Mouse (Mus musculus) intestine, postnatal 0 days (tissue): ENCODE data around the gene Cacna2d1. TPM values are rescaled to one million over a fixed set of nuclear protein-coding genes. Genes with fewer than 3 reads are reported as not detected.

Experiments used
- ATAC-seq: fragments of 200-750 bp; cut with Nextera tagmentation; 2 replicates; pipeline ENCODE4 v1.8.0; 2017; ENCODE audit warnings: mild to moderate bottlenecking, moderate TSS enrichment, moderate library complexity
- H3K27ac ChIP-seq: fragments of 300-500 bp; sonication (generic); 2 replicates; pipeline ENCODE4 v1.5.1; 2014; ENCODE audit warnings: mild to moderate bottlenecking, low read depth, low read length, moderate library complexity
- H3K27me3 ChIP-seq: fragments of 300-500 bp; sonication (generic); replicated peaks from 2 replicates; pipeline ENCODE4 v1.6.1; 2014; ENCODE audit warnings: low read length, mixed read lengths; ENCODE audit not compliant: control insufficient read depth, insufficient read depth
- H3K36me3 ChIP-seq: fragments of 300-500 bp; sonication (generic); 2 replicates; pipeline ENCODE4 v1.6.1; 2014; ENCODE audit warnings: mild to moderate bottlenecking, moderate library complexity; ENCODE audit not compliant: control insufficient read depth, insufficient read depth
- H3K4me1 ChIP-seq: fragments of 300-500 bp; sonication (generic); replicated peaks from 2 replicates; pipeline ENCODE4 v1.6.1; 2014; ENCODE audit warnings: antibody characterized with exemption, low read length, mixed read lengths; ENCODE audit not compliant: control insufficient read depth, insufficient read depth
- H3K4me2 ChIP-seq: fragments of 300-500 bp; sonication (generic); replicated peaks from 2 replicates; pipeline ENCODE4 v1.6.1; 2014; ENCODE audit warnings: low read depth, mild to moderate bottlenecking, moderate library complexity
- H3K4me3 ChIP-seq: fragments of 300-500 bp; sonication (generic); 2 replicates; pipeline ENCODE4 v1.5.1; 2014; ENCODE audit warnings: low read depth, low read length
- H3K9ac ChIP-seq: fragments of 300-500 bp; sonication (generic); 2 replicates; pipeline ENCODE4 v1.6.1; 2014; ENCODE audit warnings: mild to moderate bottlenecking, low read depth, low read length
- H3K9me3 ChIP-seq: fragments of 300-500 bp; sonication (generic); 2 replicates; pipeline ENCODE4 v1.6.1; 2016; ENCODE audit warnings: mixed run types; ENCODE audit not compliant: control insufficient read depth
- CTCF ChIP-seq: sonication (generic); IDR thresholded peaks from 2 replicates; pipeline ENCODE4 v1.5.1; 2016; ENCODE audit warnings: low read depth, mild to moderate bottlenecking, control low read depth, antibody characterized with exemption, moderate library complexity
- WGBS: fragments of 180-500 bp; shearing (Covaris S2); extraction: QIAGEN DNeasy Blood & Tissue Kit; methylation state at CpG from one replicate; pipeline ENCODE4 v1.1.7; 2014; 5-methylcytosine and 5-hydroxymethylcytosine counted together
- polyA plus RNA-seq: library from polyadenylated mRNA; unstranded; fragments of >200 nt; fragmentation: Nextera tagmentation; extraction: Ambion mirVana; gene quantifications from 2 replicates; pipeline ENCODE4 v1.2.1, GENCODE M21; 2015

The Cacna2d1 gene
- polyA plus RNA-seq, 1 experiment from 2014 or later: 7.2 TPM

DNA sequence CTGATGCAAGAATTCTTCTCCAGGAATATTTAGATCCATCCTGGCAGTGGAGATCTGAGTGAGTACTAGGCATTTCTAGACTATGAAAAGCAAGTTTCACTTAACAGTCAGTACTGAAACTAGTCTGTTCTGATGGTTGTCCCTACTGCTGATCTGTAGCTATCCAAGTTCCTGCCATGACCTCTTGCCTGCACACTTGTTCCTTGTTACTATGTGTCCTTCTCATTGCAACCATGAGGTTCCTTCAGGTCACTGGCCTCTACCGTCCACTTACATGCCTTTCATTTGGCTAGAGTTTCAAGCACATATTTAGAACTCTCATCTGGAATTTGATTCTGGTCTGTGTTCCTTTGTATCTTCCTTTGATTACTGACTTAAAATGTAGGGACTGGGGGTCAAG, 37.9 kb downstream of the Cacna2d1 start:
- Histone ChIP-seq H3K36me3 (no peaks in the 10 kb centered on the region), H3K9ac (no peak overlapping the region), H3K27me3 (no peaks in the 10 kb centered on the region), H3K4me3 (no peak overlapping the region), H3K4me2 (no peak overlapping the region), H3K9me3 (no peaks in the 10 kb centered on the region), H3K4me1 (no peaks in the 10 kb centered on the region), H3K27ac (no peak overlapping the region)
- ATAC-seq: no peak
- WGBS: 80% methylated on average over 1 of the region's 1 CpGs
- TF ChIP-seq CTCF: no peak

DNA sequence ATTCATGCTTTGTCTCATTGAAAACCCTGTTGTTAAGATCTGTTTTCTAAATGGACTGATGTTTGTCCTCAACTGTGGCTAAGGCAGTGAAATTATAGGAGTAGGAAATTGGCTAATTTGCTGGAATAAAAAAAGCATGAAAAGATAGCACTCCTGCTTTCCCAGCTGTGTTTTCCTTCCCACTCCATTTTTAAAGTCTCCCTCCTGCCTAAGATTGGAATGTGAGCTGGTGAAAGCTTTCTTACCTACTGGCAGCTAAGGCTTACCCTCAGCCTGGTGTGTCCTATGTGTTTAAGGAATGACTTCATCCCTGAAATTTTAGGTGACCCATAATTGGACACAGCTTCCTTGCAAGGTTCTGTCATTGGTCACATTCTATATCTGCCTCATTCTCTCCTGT, 40.2 kb downstream of the Cacna2d1 start:
- Histone ChIP-seq H3K27me3 (no peaks in the 10 kb centered on the region), H3K27ac (no peak overlapping the region), H3K36me3 (no peaks in the 10 kb centered on the region), H3K4me3 (no peak overlapping the region), H3K9me3 (no peaks in the 10 kb centered on the region), H3K9ac (no peak overlapping the region), H3K4me2 (no peak overlapping the region), H3K4me1 (no peaks in the 10 kb centered on the region)
- ATAC-seq: no peak
- no peak for TF ChIP-seq CTCF

DNA sequence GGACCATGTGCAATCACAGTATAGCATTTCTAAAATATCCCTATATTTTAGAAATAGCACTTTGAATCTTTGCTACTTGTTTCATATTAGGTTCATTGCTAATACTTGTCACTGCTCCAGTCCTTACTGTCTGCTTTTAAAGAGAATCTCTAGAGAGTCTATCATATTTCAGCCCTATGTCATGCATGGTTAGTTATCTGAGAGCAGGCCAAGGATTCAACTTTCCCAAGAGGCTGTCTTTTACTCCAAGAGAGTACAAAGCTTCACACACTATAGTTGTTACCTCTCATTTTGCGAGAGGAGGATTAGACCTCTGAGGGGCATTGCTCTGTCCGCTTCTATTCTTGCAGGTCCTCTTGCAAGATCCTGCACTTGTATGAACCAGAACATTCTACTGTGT, 44.7 kb downstream of the Cacna2d1 start:
- H3K27me3 ChIP-seq: no peaks in the 10 kb centered on the region
- no peak overlapping the region for H3K4me3 ChIP-seq
- H3K9me3 ChIP-seq: no peaks in the 10 kb centered on the region
- no peak overlapping the region for H3K27ac ChIP-seq
- H3K4me2 ChIP-seq: no peak overlapping the region
- no peaks in the 10 kb centered on the region for H3K4me1 ChIP-seq
- no peak for ATAC-seq
- no peak overlapping the region for H3K9ac ChIP-seq
- no peak for TF ChIP-seq CTCF
- no peaks in the 10 kb centered on the region for H3K36me3 ChIP-seq
- WGBS: 96% methylated on average over 2 of the region's 2 CpGs

DNA sequence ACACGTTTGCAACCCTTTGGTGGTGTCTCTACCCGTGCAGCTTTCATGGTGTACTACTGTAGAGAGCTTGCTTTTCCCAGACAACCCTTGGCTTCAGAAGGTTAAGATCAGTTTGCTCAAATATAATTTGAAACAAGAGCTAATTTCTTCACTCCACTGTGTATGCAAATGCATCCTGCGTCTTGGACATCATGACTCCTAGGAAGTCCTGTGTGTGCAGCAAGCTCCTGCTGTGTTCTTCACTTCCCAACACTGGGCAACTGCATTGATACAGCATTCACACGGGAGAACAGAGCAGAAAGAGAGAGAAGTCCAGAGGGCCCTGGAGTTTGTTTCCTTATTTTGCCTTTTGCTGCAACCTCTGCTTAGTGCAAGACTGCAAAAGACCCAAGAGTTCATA, 48.1 kb downstream of the Cacna2d1 start:
- 52% methylated on average over 4 of the region's 4 CpGs for WGBS
- Histone ChIP-seq H3K27me3 (no peaks in the 10 kb centered on the region), H3K9me3 (no peaks in the 10 kb centered on the region), H3K4me2 (no peak overlapping the region), H3K9ac (no peak overlapping the region), H3K36me3 (no peaks in the 10 kb centered on the region), H3K4me3 (no peak overlapping the region), H3K4me1 (no peaks in the 10 kb centered on the region), H3K27ac (no peak overlapping the region)
- ATAC-seq: no peak
- TF ChIP-seq CTCF: no peak

DNA sequence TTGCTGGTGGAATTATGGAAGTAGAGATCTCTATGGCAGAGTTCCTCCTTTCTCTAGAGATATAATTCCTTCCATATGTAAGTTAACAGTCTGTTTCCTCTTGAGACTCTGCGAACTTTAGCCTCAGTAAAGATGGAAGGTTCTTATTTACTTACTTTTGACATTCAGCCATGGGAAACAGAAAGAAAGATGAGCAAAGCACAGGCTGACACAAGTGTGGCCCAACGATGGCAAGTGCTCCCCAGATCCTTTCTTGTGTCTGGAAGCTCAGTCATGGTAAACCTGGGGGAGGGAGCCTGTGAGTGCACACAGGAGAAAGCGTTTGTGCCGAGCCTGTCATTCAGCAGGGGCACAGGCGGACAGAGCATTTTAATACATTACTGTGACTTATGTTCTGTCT, 48.9 kb downstream of the Cacna2d1 start:
- no peaks in the 10 kb centered on the region for H3K27me3 ChIP-seq
- H3K4me2 ChIP-seq: no peak overlapping the region
- no peak overlapping the region for H3K9ac ChIP-seq
- no peak overlapping the region for H3K27ac ChIP-seq
- no peak overlapping the region for H3K4me3 ChIP-seq
- no peaks in the 10 kb centered on the region for H3K4me1 ChIP-seq
- ATAC-seq: no peak
- no peaks in the 10 kb centered on the region for H3K36me3 ChIP-seq
- no peaks in the 10 kb centered on the region for H3K9me3 ChIP-seq
- WGBS: 50% methylated on average over 5 of the region's 5 CpGs
- no peak for TF ChIP-seq CTCF

DNA sequence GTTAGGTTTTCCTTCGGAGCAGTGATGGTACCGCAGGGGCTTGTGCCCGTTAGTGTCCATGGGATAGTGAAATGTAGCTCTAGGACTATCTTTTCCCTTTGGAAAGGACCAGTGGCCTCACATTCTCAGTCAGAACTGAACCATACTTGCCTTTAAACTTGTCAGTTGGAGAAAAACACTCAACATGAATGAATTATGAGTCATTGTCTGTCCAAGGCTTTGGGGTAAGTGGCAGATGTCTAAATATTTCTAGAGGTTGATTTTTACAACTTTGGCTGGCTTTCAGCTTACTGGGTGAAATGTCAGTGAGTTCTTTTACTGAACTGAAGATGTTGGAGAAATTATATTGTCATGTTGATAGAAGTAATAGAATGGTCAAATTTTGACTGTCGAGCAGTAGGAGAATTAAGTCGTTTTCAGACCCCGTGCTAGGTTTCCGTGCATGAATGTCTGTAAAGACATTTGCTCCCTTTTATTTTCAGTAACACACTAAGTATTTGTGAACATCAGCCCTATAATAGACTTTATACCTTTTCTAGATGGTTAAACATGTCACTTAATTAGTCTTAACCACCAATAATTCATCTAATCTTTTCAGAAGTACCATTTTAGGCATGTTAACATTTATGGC, 50.9 kb downstream of the Cacna2d1 start:
- WGBS: 90% methylated on average over 7 of the region's 7 CpGs
- no peak overlapping the region for H3K9ac ChIP-seq
- ATAC-seq: no peak

DNA sequence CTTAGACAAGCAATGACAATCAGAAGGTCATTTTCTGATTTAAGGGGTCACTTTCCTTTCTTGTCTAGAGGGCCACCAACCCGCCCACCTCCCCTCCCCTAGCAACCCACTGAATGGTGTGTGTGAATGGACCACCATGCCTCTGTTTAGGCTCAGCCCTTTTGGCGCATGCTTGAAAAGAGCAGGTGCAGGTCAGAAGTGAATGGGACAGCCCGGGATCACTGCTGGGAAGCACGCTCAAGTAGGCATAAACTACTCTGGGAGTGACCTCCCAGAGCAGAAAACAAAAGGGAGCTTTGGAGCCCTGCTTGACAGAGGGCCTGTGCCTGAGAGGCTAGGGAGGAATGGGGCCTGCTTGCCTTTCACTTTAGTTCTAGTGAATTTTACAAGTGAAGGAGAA, 51.4 kb downstream of the Cacna2d1 start:
- no peak for TF ChIP-seq CTCF
- H3K9me3 ChIP-seq: no peaks in the 10 kb centered on the region
- H3K9ac ChIP-seq: no peak overlapping the region
- no peaks in the 10 kb centered on the region for H3K27me3 ChIP-seq
- H3K4me2 ChIP-seq: no peak overlapping the region
- H3K4me1 ChIP-seq: no peaks in the 10 kb centered on the region
- no peaks in the 10 kb centered on the region for H3K36me3 ChIP-seq
- no peak for ATAC-seq
- no peak overlapping the region for H3K27ac ChIP-seq
- 58% methylated on average over 4 of the region's 4 CpGs for WGBS
- H3K4me3 ChIP-seq: no peak overlapping the region

More for the DNA sequence above, 50.9 kb downstream of the Cacna2d1 start:
- H3K36me3 ChIP-seq: no peaks in the 10 kb centered on the region
- no peaks in the 10 kb centered on the region for H3K9me3 ChIP-seq
- TF ChIP-seq CTCF: no peak
- H3K4me3 ChIP-seq: no peak overlapping the region
- H3K4me1 ChIP-seq: no peaks in the 10 kb centered on the region
- no peaks in the 10 kb centered on the region for H3K27me3 ChIP-seq
- no peak overlapping the region for H3K27ac ChIP-seq
- no peak overlapping the region for H3K4me2 ChIP-seq
